Mouse (Mus musculus): ENCODE measurements around the gene Atf7ip. TPM values are rescaled to one million over a fixed set of nuclear protein-coding genes. Genes with fewer than 3 reads are reported as not detected.

The Atf7ip gene
- total and polyA plus RNA-seq, 3 experiments = 4.2 to 35.4 (median 29.7) TPM

DNA sequence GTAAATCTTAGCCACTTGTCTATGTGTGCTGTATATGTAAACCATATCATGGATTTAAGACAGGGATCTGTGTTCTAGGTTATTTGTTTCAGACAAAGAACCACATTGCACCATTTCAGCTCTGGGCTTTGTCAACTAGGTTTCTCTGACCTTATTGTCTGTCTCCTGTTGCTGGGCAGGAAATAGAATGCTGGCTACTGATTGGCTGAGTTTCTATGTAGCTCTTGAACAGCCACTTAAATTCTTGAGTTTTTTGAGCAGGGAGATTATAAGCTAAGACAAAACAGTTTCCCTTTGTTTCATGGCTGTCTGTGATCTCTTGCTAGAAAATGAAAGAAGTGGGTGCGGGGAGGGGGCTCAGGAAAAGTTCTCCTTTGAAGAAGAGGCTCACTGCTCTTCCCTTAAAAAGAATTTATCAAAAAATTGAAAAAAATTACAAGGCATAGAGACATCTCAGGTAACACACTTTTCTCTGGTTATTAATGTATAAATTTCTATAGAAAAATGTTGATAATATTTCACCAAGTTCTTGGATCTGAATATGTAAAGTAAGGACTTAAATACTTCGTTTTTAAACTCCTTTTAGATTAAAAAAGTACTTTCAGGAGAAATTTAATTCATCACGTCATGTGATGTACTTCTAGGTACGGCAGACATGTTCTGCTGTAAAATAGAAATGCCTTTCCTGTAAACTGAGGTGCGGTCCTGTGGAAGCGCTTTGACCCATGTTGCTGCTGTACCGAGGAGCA, 49.0 kb downstream of the Atf7ip start:
- TF ChIP-seq RCOR1 (conservative IDR thresholded peaks at IDR 0.05; ENCODE audit: low read depth, low read length) (no peak), POLR2A (IDR thresholded peaks at IDR 0.05; ENCODE audit: low read depth, low read length) (peak; percentile 27; the same call in 1 of the 2 replicates), ZMIZ1 (IDR thresholded peaks at IDR 0.05; ENCODE audit: low read depth, low read length) (no peak), CHD2 (IDR thresholded peaks at IDR 0.05; ENCODE audit: low read length) (0 out of 2 replicates have a peak, but pooled peaks have one; percentile 37), E2F4 (IDR thresholded peaks at IDR 0.05; ENCODE audit: insufficient replicate concordance, low read depth, low read length) (no peak)
- Histone ChIP-seq H3K79me2 (replicated peaks; ENCODE audit: control insufficient read depth, extremely low read depth, insufficient read depth, poor library complexity, severe bottlenecking) (peaks cover 38% of the 10 kb centered on the region), H3K27me3 (replicated peaks) (no peaks in the 10 kb centered on the region), H3K4me2 (ENCODE audit: insufficient read depth, low read depth, poor library complexity, severe bottlenecking) (peak overlapping the region; percentile 75), H3K9ac (ENCODE audit: insufficient read depth, low read depth) (peak overlapping the region; percentile 71), H3K4me1 (ENCODE audit: control insufficient read depth in 1 of 2, insufficient read depth in 2 of 2) (peaks cover 4 to 21% of the 10 kb centered on the region in 2 experiments; a peak in 3 of 4 replicates), H3K4me3 (replicated peaks in 1 of 3; ENCODE audit: low read depth in 2 of 3, low read length in 2 of 3, poor library complexity in 1 of 3) (peak overlapping the region; percentile 13 to 45 (median 25)), H3K36me3 (replicated peaks in 1 of 2; ENCODE audit: control insufficient read depth in 1 of 2, insufficient read depth in 1 of 2, low read length in 1 of 2) (peaks cover 18 to 40% of the 10 kb centered on the region in 2 experiments), H3K27ac (ENCODE audit: insufficient read depth, low read depth) (peak overlapping the region; percentile 72), H3K9me3 (replicated peaks; ENCODE audit: low read length) (no peaks in the 10 kb centered on the region)
- DNase-seq (ENCODE audit: extremely low read depth) = peak; percentile 79
- dilution Hi-C loops (cut with MboI; ENCODE audit: extremely low pct_ligation_motif_present, extremely low pct_unique_long_range_greater_than_20kb, low sequenced_read_pairs) = no loop called here
- in situ Hi-C loops (cut with MboI; ENCODE audit: low pct_ligation_motif_present, low pct_unique_long_range_greater_than_20kb, low sequenced_read_pairs) = no loop called here

GRCm38 (mm10) chr6:136555523-136555915, 49.6 kb downstream of the Atf7ip start:
- peaks cover 24 to 46% of the 10 kb centered on the region in 2 experiments for H3K36me3 ChIP-seq (replicated peaks in 1 of 2; ENCODE audit: control insufficient read depth in 1 of 2, insufficient read depth in 1 of 2, low read length in 1 of 2)
- in situ Hi-C loops (cut with MboI; ENCODE audit: low pct_ligation_motif_present, low pct_unique_long_range_greater_than_20kb, low sequenced_read_pairs) = no loop called here
- no peak overlapping the region for H3K9ac ChIP-seq (ENCODE audit: insufficient read depth, low read depth)
- peak; percentile 92 for DNase-seq (ENCODE audit: extremely low read depth)
- H3K9me3 ChIP-seq (replicated peaks; ENCODE audit: low read length) = no peaks in the 10 kb centered on the region
- H3K27me3 ChIP-seq (replicated peaks) = no peaks in the 10 kb centered on the region
- peak overlapping the region in 2 of 3 experiments; percentile 25 to 45 for H3K4me3 ChIP-seq (replicated peaks in 1 of 3; ENCODE audit: low read depth in 2 of 3, low read length in 2 of 3, poor library complexity in 1 of 3)
- peak overlapping the region; percentile 72 for H3K27ac ChIP-seq (ENCODE audit: insufficient read depth, low read depth)
- dilution Hi-C loops (cut with MboI; ENCODE audit: extremely low pct_ligation_motif_present, extremely low pct_unique_long_range_greater_than_20kb, low sequenced_read_pairs) = no loop called here
- peaks cover 4 to 15% of the 10 kb centered on the region in 2 experiments; a peak in 3 of 4 replicates for H3K4me1 ChIP-seq (ENCODE audit: control insufficient read depth in 1 of 2, insufficient read depth in 2 of 2)
- H3K79me2 ChIP-seq (replicated peaks; ENCODE audit: control insufficient read depth, extremely low read depth, insufficient read depth, poor library complexity, severe bottlenecking) = peaks cover 44% of the 10 kb centered on the region
- H3K4me2 ChIP-seq (ENCODE audit: insufficient read depth, low read depth, poor library complexity, severe bottlenecking) = no peak overlapping the region
- TF ChIP-seq GABPA (IDR thresholded peaks at IDR 0.05; ENCODE audit: insufficient replicate concordance, low read depth, low read length) = no peak
- TF ChIP-seq ELF1 (IDR thresholded peaks at IDR 0.05; ENCODE audit: low read depth, low read length) = peak; percentile 87
- peak; percentile 37; the same call in 1 of the 2 replicates for TF ChIP-seq CHD2 (IDR thresholded peaks at IDR 0.05; ENCODE audit: low read length)
- no peak for TF ChIP-seq RCOR1 (conservative IDR thresholded peaks at IDR 0.05; ENCODE audit: low read depth, low read length)
- 0 out of 2 replicates have a peak, but pooled peaks have one; percentile 19 for TF ChIP-seq NELFE (IDR thresholded peaks at IDR 0.05; ENCODE audit: low read depth, low read length)
- peak; percentile 78 for TF ChIP-seq MYC (IDR thresholded peaks at IDR 0.05; ENCODE audit: low read depth, low read length)
- peak; percentile 96 for TF ChIP-seq SMC3 (IDR thresholded peaks at IDR 0.05; ENCODE audit: low read depth, low read length)
- TF ChIP-seq POLR2A (IDR thresholded peaks at IDR 0.05; ENCODE audit: low read depth, low read length) = no peak; the same call in none of the 2 replicates
- TF ChIP-seq TBP (conservative IDR thresholded peaks at IDR 0.05; ENCODE audit: low read depth, low read length) = peak; percentile 63
- TF ChIP-seq MXI1 (IDR thresholded peaks at IDR 0.05; ENCODE audit: low read depth, low read length) = no peak
- TF ChIP-seq POLR2AphosphoS2 (IDR thresholded peaks at IDR 0.05; ENCODE audit: low read depth, low read length) = no peak
- TF ChIP-seq JUND (conservative IDR thresholded peaks at IDR 0.05; ENCODE audit: low read depth, low read length) = peak; percentile 51; the same call in 1 of the 2 replicates
- no peak for TF ChIP-seq ZNF384 (IDR thresholded peaks at IDR 0.05; ENCODE audit: low read depth, low read length)
- peak; percentile 70 for TF ChIP-seq SIN3A (IDR thresholded peaks at IDR 0.05; ENCODE audit: low read length)
- no peak for TF ChIP-seq USF2 (conservative IDR thresholded peaks at IDR 0.05; ENCODE audit: low read depth, low read length)
- TF ChIP-seq PAX5 (IDR thresholded peaks at IDR 0.05; ENCODE audit: low read length) = no peak
- no peak for TF ChIP-seq EP300 (IDR thresholded peaks at IDR 0.05; ENCODE audit: low read length)
- TF ChIP-seq ZKSCAN1 (IDR thresholded peaks at IDR 0.05; ENCODE audit: borderline replicate concordance, low read depth, low read length) = no peak
- TF ChIP-seq IRF4 (IDR thresholded peaks at IDR 0.05; ENCODE audit: low read depth, low read length) = 0 out of 2 replicates have a peak, but pooled peaks have one; percentile 11
- peak; percentile 32; the same call in 1 of the 2 replicates for TF ChIP-seq BHLHE40 (IDR thresholded peaks at IDR 0.05; ENCODE audit: low read depth, low read length)
- no peak for TF ChIP-seq UBTF (IDR thresholded peaks at IDR 0.05; ENCODE audit: low read depth, low read length)
- peak; percentile 49; the same call in 1 of the 2 replicates for TF ChIP-seq TCF12 (IDR thresholded peaks at IDR 0.05; ENCODE audit: low read depth, low read length)
- no peak for TF ChIP-seq USF1 (IDR thresholded peaks at IDR 0.05; ENCODE audit: low read depth, low read length)
- TF ChIP-seq HCFC1 (IDR thresholded peaks at IDR 0.05; ENCODE audit: low read depth, low read length) = peak; percentile 38; the same call in 1 of the 2 replicates
- no peak for TF ChIP-seq MAFK (IDR thresholded peaks at IDR 0.05; ENCODE audit: insufficient replicate concordance, low read length)
- TF ChIP-seq MEF2A (IDR thresholded peaks at IDR 0.05; ENCODE audit: borderline replicate concordance, low read depth, low read length) = peak; percentile 30; the same call in 1 of the 2 replicates
- TF ChIP-seq ZC3H11A (IDR thresholded peaks at IDR 0.05; ENCODE audit: low read depth, low read length) = peak; percentile 81
- TF ChIP-seq KAT2A (IDR thresholded peaks at IDR 0.05; ENCODE audit: insufficient replicate concordance, low read length) = no peak
- TF ChIP-seq CTCF (conservative IDR thresholded peaks at IDR 0.05 in 1 of 2, IDR thresholded peaks at IDR 0.05 in 1 of 2; ENCODE audit: low read depth in 2 of 2, low read length in 2 of 2) = peak; percentile 64 to 92; a peak in 3 of 4 replicates
